Mouse (Mus musculus) T-cell, adult 2 months (primary cell): ENCODE data around the gene Hpdl.

Source experiments
- DNase-seq: peaks from one replicate; pipeline ENCODE4 v3.0.0; 2022; ENCODE audit warnings: low spot score

The Hpdl gene

GRCm38 (mm10) chr4:116799901-116800300, 21.6 kb downstream of the Hpdl start:
- no peak for DNase-seq

- DNase-seq, result no peak
Measured at GRCm38 (mm10) chr4:116796442-116797110, 24.9 kb downstream of the Hpdl start.

- DNase-seq, result no peak
Measured at GRCm38 (mm10) chr4:116794273-116794672, 27.2 kb downstream of the Hpdl start.

GRCm38 (mm10) chr4:116792453-116792852, 29.1 kb downstream of the Hpdl start:
- no peak for DNase-seq

GRCm38 (mm10) chr4:116788956-116789355, 32.6 kb downstream of the Hpdl start:
- DNase-seq, result peak; percentile 76

GRCm38 (mm10) chr4:116787985-116788760, 33.3 kb downstream of the Hpdl start:
- no peak for DNase-seq

- DNase-seq, result no peak
Measured at GRCm38 (mm10) chr4:116786587-116786986, 34.9 kb downstream of the Hpdl start.

GRCm38 (mm10) chr4:116782171-116782570, 39.3 kb downstream of the Hpdl start:
- no peak for DNase-seq

- DNase-seq, result no peak
Measured at GRCm38 (mm10) chr4:116781366-116781765, 40.1 kb downstream of the Hpdl start.

- no peak for DNase-seq
Measured at GRCm38 (mm10) chr4:116780541-116780940, 41.0 kb downstream of the Hpdl start.

GRCm38 (mm10) chr4:116777079-116777478, 44.4 kb downstream of the Hpdl start:
- DNase-seq, result no peak

GRCm38 (mm10) chr4:116776391-116776790, 45.1 kb downstream of the Hpdl start:
- no peak for DNase-seq
